Mouse (Mus musculus) CH12.LX (cell line): Measurements from ENCODE around the gene Slc1a7. TPM values are rescaled to one million over a fixed set of nuclear protein-coding genes. Genes with fewer than 3 reads are reported as not detected.

Source experiments
- DNase-seq: peaks from one replicate; pipeline ENCODE4 v3.0.0-alpha.2; 2013; ENCODE audit errors: extremely low read depth
- H3K27ac ChIP-seq: 2 replicates; pipeline ENCODE4 v1.5.1; 2012; ENCODE audit warnings: low read depth, mild to moderate bottlenecking, control low read depth, moderate library complexity; ENCODE audit not compliant: insufficient read depth
- H3K27me3 ChIP-seq: replicated peaks from 2 replicates; pipeline ENCODE3; 2012; ENCODE audit warnings: inconsistent platforms
- H3K36me3 ChIP-seq, 2 experiments: replicated peaks in 1 of 2; 2 replicates each; pipeline versions ENCODE3 to v1.6.1; 2012; ENCODE audit warnings: inconsistent platforms in 1 of 2, low read length in 1 of 2, mild to moderate bottlenecking in 1 of 2, mixed read lengths in 1 of 2, moderate library complexity in 1 of 2; ENCODE audit not compliant: control insufficient read depth in 1 of 2, insufficient read depth in 1 of 2
- H3K4me1 ChIP-seq, 2 experiments: 2 replicates each; pipeline ENCODE4 v1.6.1; 2012; ENCODE audit warnings: inconsistent platforms in 1 of 2, moderate library complexity in 1 of 2; ENCODE audit not compliant: insufficient read depth in 2 of 2, control insufficient read depth in 1 of 2
- H3K4me2 ChIP-seq: 2 replicates; pipeline ENCODE4 v1.6.1; 2012; ENCODE audit warnings: low read depth, mild to moderate bottlenecking, control low read depth; ENCODE audit not compliant: poor library complexity, insufficient read depth, severe bottlenecking
- H3K4me3 ChIP-seq, 3 experiments: fragments of 150-350 bp in 1 of 3; sonication (generic) in 1 of 3; replicated peaks in 1 of 3; 2 replicates each; pipeline versions ENCODE3 to v1.5.1; 2011 to 2012; ENCODE audit warnings: low read depth in 2 of 3, low read length in 2 of 3, mild to moderate bottlenecking in 2 of 3, moderate library complexity in 2 of 3, control low read depth in 1 of 3, improper control_type of control experiment in 1 of 3, inconsistent platforms in 1 of 3, mixed read lengths in 1 of 3; ENCODE audit not compliant: poor library complexity in 1 of 3
- H3K79me2 ChIP-seq: replicated peaks from 2 replicates; pipeline ENCODE4 v1.6.1; 2012; ENCODE audit warnings: mild to moderate bottlenecking, moderate library complexity; ENCODE audit not compliant: control insufficient read depth, poor library complexity, insufficient read depth, severe bottlenecking; ENCODE audit errors: extremely low read depth
- H3K9ac ChIP-seq: 2 replicates; pipeline ENCODE4 v1.6.1; 2012; ENCODE audit warnings: low read depth, mild to moderate bottlenecking, control low read depth, moderate library complexity; ENCODE audit not compliant: insufficient read depth
- H3K9me3 ChIP-seq: replicated peaks from 2 replicates; pipeline ENCODE3; 2012; ENCODE audit warnings: low read length, inconsistent platforms, mixed read lengths
- BHLHE40 ChIP-seq: IDR thresholded peaks from 2 replicates; pipeline ENCODE4 v1.6.1; 2011; ENCODE audit warnings: mild to moderate bottlenecking, low read depth, low read length, improper control_type of control experiment
- CTCF ChIP-seq, 2 experiments: IDR thresholded peaks in 1 of 2; conservative IDR thresholded peaks in 1 of 2; 2 replicates each; pipeline ENCODE4 v1.5.1; 2011 to 2012; ENCODE audit warnings: low read depth in 2 of 2, low read length in 2 of 2, improper control_type of control experiment in 1 of 2, inconsistent platforms in 1 of 2, mild to moderate bottlenecking in 1 of 2, moderate library complexity in 1 of 2
- ELF1 ChIP-seq: IDR thresholded peaks from 2 replicates; pipeline ENCODE4 v1.6.1; 2014; ENCODE audit warnings: low read depth, mild to moderate bottlenecking, inconsistent platforms, low read length, improper control_type of control experiment
- EP300 ChIP-seq: IDR thresholded peaks from 2 replicates; pipeline ENCODE4 v1.6.1; 2011; ENCODE audit warnings: low read length, improper control_type of control experiment
- ETS1 ChIP-seq: conservative IDR thresholded peaks from 2 replicates; pipeline ENCODE4 v1.6.1; 2012; ENCODE audit warnings: low read depth, mild to moderate bottlenecking, inconsistent platforms, low read length, improper control_type of control experiment, moderate library complexity
- GABPA ChIP-seq: IDR thresholded peaks from 2 replicates; pipeline ENCODE4 v1.6.1; 2012; ENCODE audit warnings: low read depth, low read length, improper control_type of control experiment, inconsistent platforms; ENCODE audit not compliant: insufficient replicate concordance
- HCFC1 ChIP-seq: IDR thresholded peaks from 2 replicates; pipeline ENCODE4 v1.6.1; 2012; ENCODE audit warnings: low read depth, mild to moderate bottlenecking, inconsistent platforms, low read length, improper control_type of control experiment
- IRF4 ChIP-seq: IDR thresholded peaks from 2 replicates; pipeline ENCODE4 v1.6.1; 2014; ENCODE audit warnings: low read depth, mild to moderate bottlenecking, inconsistent platforms, low read length, improper control_type of control experiment
- JUND ChIP-seq: conservative IDR thresholded peaks from 2 replicates; pipeline ENCODE4 v1.6.1; 2011; ENCODE audit warnings: low read depth, low read length, improper control_type of control experiment
- MAFK ChIP-seq: IDR thresholded peaks from 2 replicates; pipeline ENCODE4 v1.6.1; 2011; ENCODE audit warnings: low read length, improper control_type of control experiment; ENCODE audit not compliant: insufficient replicate concordance
- MAZ ChIP-seq: IDR thresholded peaks from 2 replicates; pipeline ENCODE4 v1.6.1; 2012; ENCODE audit warnings: low read depth, mild to moderate bottlenecking, inconsistent platforms, low read length, improper control_type of control experiment, moderate library complexity
- MEF2A ChIP-seq: IDR thresholded peaks from 2 replicates; pipeline ENCODE4 v1.6.1; 2014; ENCODE audit warnings: low read depth, mild to moderate bottlenecking, inconsistent platforms, low read length, improper control_type of control experiment, borderline replicate concordance
- MXI1 ChIP-seq: IDR thresholded peaks from 2 replicates; pipeline ENCODE4 v1.6.1; 2011; ENCODE audit warnings: mild to moderate bottlenecking, low read depth, low read length, improper control_type of control experiment
- MYC ChIP-seq: IDR thresholded peaks from 2 replicates; pipeline ENCODE4 v1.6.1; 2011; ENCODE audit warnings: low read depth, mild to moderate bottlenecking, improper control_type of control experiment, low read length
- NRF1 ChIP-seq: IDR thresholded peaks from 2 replicates; pipeline ENCODE4 v1.6.1; 2014; ENCODE audit warnings: low read depth, mild to moderate bottlenecking, inconsistent platforms, low read length, improper control_type of control experiment, moderate library complexity
- POLR2A ChIP-seq: IDR thresholded peaks from 2 replicates; pipeline ENCODE4 v1.6.1; 2011; ENCODE audit warnings: low read depth, mild to moderate bottlenecking, improper control_type of control experiment, low read length
- RAD21 ChIP-seq: IDR thresholded peaks from 2 replicates; pipeline ENCODE4 v1.6.1; 2011; ENCODE audit warnings: low read depth, mild to moderate bottlenecking, low read length, improper control_type of control experiment, moderate library complexity
- RCOR1 ChIP-seq: conservative IDR thresholded peaks from 2 replicates; pipeline ENCODE4 v1.6.1; 2012; ENCODE audit warnings: low read depth, mild to moderate bottlenecking, inconsistent platforms, low read length, improper control_type of control experiment
- SIN3A ChIP-seq: IDR thresholded peaks from 2 replicates; pipeline ENCODE4 v1.6.1; 2012; ENCODE audit warnings: low read length, improper control_type of control experiment, inconsistent platforms
- SMC3 ChIP-seq: IDR thresholded peaks from 2 replicates; pipeline ENCODE4 v1.6.1; 2011; ENCODE audit warnings: low read depth, low read length, improper control_type of control experiment
- TBP ChIP-seq: conservative IDR thresholded peaks from 2 replicates; pipeline ENCODE4 v1.6.1; 2011; ENCODE audit warnings: low read depth, low read length, improper control_type of control experiment
- TCF12 ChIP-seq: IDR thresholded peaks from 2 replicates; pipeline ENCODE4 v1.6.1; 2014; ENCODE audit warnings: low read depth, mild to moderate bottlenecking, inconsistent platforms, low read length, improper control_type of control experiment
- UBTF ChIP-seq: IDR thresholded peaks from 2 replicates; pipeline ENCODE4 v1.6.1; 2012; ENCODE audit warnings: low read depth, mild to moderate bottlenecking, inconsistent platforms, low read length, improper control_type of control experiment, moderate library complexity
- ZMIZ1 ChIP-seq: IDR thresholded peaks from 2 replicates; pipeline ENCODE4 v1.6.1; 2012; ENCODE audit warnings: low read depth, mild to moderate bottlenecking, inconsistent platforms, low read length, improper control_type of control experiment
- ZNF384 ChIP-seq: IDR thresholded peaks from 2 replicates; pipeline ENCODE4 v1.6.1; 2012; ENCODE audit warnings: low read depth, low read length, improper control_type of control experiment, inconsistent platforms
- dilution Hi-C: fragments of 300-500 bp; cut with MboI; formaldehyde crosslinking; loops from 2 replicates; pipeline ENCODE4 v1.14.3; 2020; ENCODE audit warnings: low sequenced_read_pairs; ENCODE audit not compliant: extremely low pct_unique_long_range_greater_than_20kb, extremely low pct_ligation_motif_present
- in situ Hi-C: fragments of 300-500 bp; cut with MboI; formaldehyde crosslinking; loops from 3 replicates; pipeline ENCODE4 v1.14.3; 2019; ENCODE audit warnings: low sequenced_read_pairs, low pct_ligation_motif_present, low pct_unique_long_range_greater_than_20kb, mixed read lengths
- polyA plus RNA-seq: library from polyadenylated mRNA; unstranded; fragments of >175 nt; gene quantifications from 2 replicates; pipeline ENCODE4 v1.2.1, GENCODE M21; 2012; ENCODE audit warnings: low read depth; ENCODE audit not compliant: insufficient read length
- total RNA-seq, 2 experiments: library from RNA; depleted of rRNA; stranded (reverse); fragments of 300-350 nt in 1 of 2; fragments of >200 nt in 1 of 2; gene quantifications; 2 replicates each; pipeline ENCODE4 v1.2.3; 2012 to 2014

Slc1a7 gene
- total and polyA plus RNA-seq, 3 experiments: not detected

DNA sequence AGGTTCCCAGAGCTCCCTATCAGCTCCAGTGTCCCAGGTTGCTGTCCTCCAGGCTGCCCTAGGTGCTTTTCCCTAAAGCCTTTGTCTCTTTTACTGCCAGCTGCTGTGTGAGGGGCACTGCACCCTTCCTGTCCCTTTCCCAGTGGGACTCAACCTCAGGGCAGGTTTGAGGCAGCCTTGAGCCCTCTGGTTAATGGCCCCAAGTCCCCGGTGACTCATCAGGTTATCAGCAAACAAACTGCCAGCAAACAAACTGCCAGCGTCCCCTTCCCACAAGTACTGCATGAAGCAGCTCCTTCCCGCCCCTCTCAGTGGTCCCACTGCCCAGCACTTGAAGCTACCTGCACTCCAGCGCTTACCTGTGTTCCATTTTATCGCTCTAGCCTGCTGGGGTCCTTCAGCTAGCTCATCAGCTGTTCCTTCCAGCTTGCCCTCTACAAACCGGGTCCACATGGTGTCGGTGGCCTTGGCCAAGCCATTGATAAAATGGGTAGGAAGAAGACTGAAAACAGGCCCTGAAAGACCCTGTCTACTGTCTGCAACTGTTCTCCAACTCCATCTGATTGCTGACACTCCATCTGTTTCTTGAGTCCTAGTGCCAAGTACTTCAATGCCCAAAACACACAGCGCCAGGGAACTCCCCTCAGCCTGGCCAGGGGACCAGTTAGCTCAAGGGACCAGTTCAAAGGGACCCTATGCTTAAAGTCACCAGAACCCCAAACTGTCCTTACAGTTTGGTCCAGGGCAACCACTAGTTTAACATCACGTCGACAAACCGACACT lies 18.4 kb downstream of the Slc1a7 start:
- Histone ChIP-seq H3K79me2 (no peaks in the 10 kb centered on the region), H3K27me3 (peaks cover 49% of the 10 kb centered on the region)

DNA sequence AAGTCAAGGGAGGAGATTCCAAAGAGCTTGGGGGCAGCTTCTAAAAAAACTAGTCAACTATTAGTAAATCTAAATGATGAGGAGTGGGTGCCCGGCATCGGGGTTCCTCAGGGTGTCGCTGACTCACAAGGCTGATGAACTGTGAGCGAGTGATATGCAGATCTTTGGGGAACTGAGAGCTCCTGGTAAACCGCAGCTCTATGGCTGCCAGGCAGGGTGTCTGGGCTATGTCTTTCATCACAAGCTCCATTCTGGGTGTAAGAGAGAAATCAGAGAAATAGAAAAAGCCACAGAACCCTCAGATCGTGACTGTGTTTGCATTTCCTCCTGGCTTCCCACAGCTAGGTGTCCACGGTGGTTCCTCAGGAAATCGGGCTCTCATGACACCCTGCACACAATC lies 20.8 kb downstream of the Slc1a7 start:
- peak; percentile 86 for DNase-seq
- dilution Hi-C loops (no loop called here), in situ Hi-C loops (no loop called here)
- no peak overlapping the region for H3K4me3 ChIP-seq
- H3K36me3 ChIP-seq: no peaks in the 10 kb centered on the region
- H3K4me1 ChIP-seq: peaks cover 0 to 8% of the 10 kb centered on the region in 2 experiments; a peak in 2 of 4 replicates
- no peak overlapping the region for H3K4me2 ChIP-seq
- H3K27ac ChIP-seq: no peak overlapping the region
- no peaks in the 10 kb centered on the region for H3K9me3 ChIP-seq
- H3K9ac ChIP-seq: no peak overlapping the region
- peak in 1 of 2 experiments; percentile 78; a peak in 2 of 4 replicates for TF ChIP-seq CTCF (conservative IDR thresholded peaks at IDR 0.05 in 1 of 2, IDR thresholded peaks at IDR 0.05 in 1 of 2; ENCODE audit: low read depth in 2 of 2, low read length in 2 of 2)
- TF ChIP-seq MAZ: peak; percentile 48; the same call in 1 of the 2 replicates
- TF ChIP-seq IRF4: peak; percentile 98
- TF ChIP-seq SIN3A: 0 out of 2 replicates have a peak, but pooled peaks have one; percentile 29
- TF ChIP-seq ZNF384: peak; percentile 41; the same call in 1 of the 2 replicates
- TF ChIP-seq UBTF: no peak
- peak; percentile 72 for TF ChIP-seq MEF2A
- TF ChIP-seq POLR2A: no peak
- no peak for TF ChIP-seq ZMIZ1
- TF ChIP-seq MYC: peak; percentile 56; the same call in 1 of the 2 replicates
- TF ChIP-seq JUND: 0 out of 2 replicates have a peak, but pooled peaks have one; percentile 14
- peak; percentile 80 for TF ChIP-seq MAFK
- no peak for TF ChIP-seq ELF1
- TF ChIP-seq NRF1: no peak
- TF ChIP-seq SMC3: peak; percentile 56
- TF ChIP-seq MXI1: no peak
- peak; percentile 69 for TF ChIP-seq TCF12
- peak; percentile 79 for TF ChIP-seq RAD21
- peak; percentile 67 for TF ChIP-seq ETS1
- peak; percentile 97 for TF ChIP-seq BHLHE40
- TF ChIP-seq EP300: peak; percentile 95
- TF ChIP-seq RCOR1: peak; percentile 89
- peaks cover 73% of the 10 kb centered on the region for H3K27me3 ChIP-seq
- H3K79me2 ChIP-seq: no peaks in the 10 kb centered on the region

More for the DNA sequence above, 18.4 kb downstream of the Slc1a7 start:
- Histone ChIP-seq H3K4me1 (peaks cover 0 to 13% of the 10 kb centered on the region in 2 experiments; a peak in 2 of 4 replicates), H3K36me3 (no peaks in the 10 kb centered on the region), H3K9ac (no peak overlapping the region), H3K4me3 (no peak overlapping the region), H3K9me3 (no peaks in the 10 kb centered on the region), H3K4me2 (no peak overlapping the region), H3K27ac (no peak overlapping the region)
- TF ChIP-seq MEF2A (no peak), GABPA (no peak), SMC3 (no peak), TBP (no peak), ZNF384 (no peak), RAD21 (no peak), RCOR1 (no peak), HCFC1 (no peak), TCF12 (no peak)
- in situ Hi-C loops (no loop called here), dilution Hi-C loops (no loop called here)
- DNase-seq: no peak
